Mouse (Mus musculus) left cerebral cortex, postnatal 14 days (tissue): ENCODE results near the gene Amotl1. TPM values are rescaled to one million over a fixed set of nuclear protein-coding genes. Genes with fewer than 3 reads are reported as not detected.
A peak's percentile ranks its signal among the peaks of the same experiment; 100 is the strongest.

Experiments used
- DNase-seq, 2 experiments: peaks; one replicate each; pipeline ENCODE4 v3.0.0; 2021 to 2022; ENCODE audit warnings: low spot score in 2 of 2, mixed read lengths in 1 of 2
- intact Hi-C: fragments of 180-260 bp; cut with DNase I; formaldehyde crosslinking; loops from one replicate; pipeline ENCODE4 v1.15.1; 2025
- total RNA-seq, 2 experiments: library from RNA; stranded (reverse); gene quantifications; 2 replicates each; pipeline ENCODE4 v1.2.3; 2021

The Amotl1 gene
- total RNA-seq, 2 experiments from 2014 or later, result 12.9 to 15.8 TPM

- peak; percentile 31 to 58 for DNase-seq
- intact Hi-C loops, result loop anchor here (2.0 kb wide), 1 partner anchor 186 kb away; no protein-coding TSS in a partner anchor
Measured at GRCm38 (mm10) chr9:14512633-14513445, 132.0 kb downstream of the Amotl1 start.

GRCm38 (mm10) chr9:14500916-14501424 is 143.9 kb downstream of the Amotl1 start:
- DNase-seq, result no peak
- intact Hi-C loops, result no loop called here

GRCm38 (mm10) chr9:14500023-14500915 is 144.6 kb downstream of the Amotl1 start, which contains the start of the genes Kdm4d and Cwc15:
Gene Kdm4d (minus strand): TSS chr9:14500482.
Gene Cwc15 (plus strand): TSS chr9:14500617.
- peak; percentile 97 to 99 for DNase-seq
- intact Hi-C loops, result no loop called here

- intact Hi-C loops, result loop anchor here (10.0 kb wide), 1 partner anchor 114 kb away; the partner anchor contains the start of gene Endod1
- DNase-seq, result no peak
Measured at GRCm38 (mm10) chr9:14498896-14499705, 145.8 kb downstream of the Amotl1 start.

Other genes with a start within 250 kb of the Amotl1 start
- gene Kdm4d, start 144.6 kb downstream of the Amotl1 start, total RNA-seq, result 1 to 10 TPM; 1.4 to 1.6 TPM
- gene Cwc15, start 144.4 kb downstream of the Amotl1 start, total RNA-seq, result 10 to 100 TPM; 75.2 to 79.1 TPM
- not detected for gene Piwil4, start 95.7 kb upstream of the Amotl1 start, total RNA-seq
- under 1 TPM; 0.36 to 0.55 TPM for gene Fut4, start 107.3 kb upstream of the Amotl1 start, total RNA-seq
- gene 1700012B09Rik, start 126.0 kb upstream of the Amotl1 start, total RNA-seq, result under 1 TPM in 1 of 2 experiments, not detected in 1; 0.93 TPM
- 10 to 100 TPM; 10.9 to 11.7 TPM for gene Mre11a, start 139.6 kb upstream of the Amotl1 start, total RNA-seq
- gene Ankrd49, start 139.8 kb upstream of the Amotl1 start, total RNA-seq, result 10 to 100 TPM; 15.6 to 17.8 TPM
- 10 to 100 TPM; 11.7 to 14.0 TPM for gene Gpr83, start 215.2 kb upstream of the Amotl1 start, total RNA-seq